8 mouse cellular contexts compared by ENCODE assay signal in genomic region chr6:104312993-104313392, GRCm38 (mm10).
A peak's percentile ranks its signal among the peaks of the same experiment; 100 is the strongest.
DNase-seq lines count a peak whose midpoint lies in the region; ATAC-seq and TF ChIP-seq lines count a peak whose summit lies in the region.
"Had no signal": no experiment of that assay in that cellular context is flagged by ENCODE, and none has a peak within 500 bp of the region (broad histone marks: within the 10 kb centered on the region; RNA-seq: fewer than 3 reads in every experiment).

No protein-coding gene starts in this region.

- H3K9ac ChIP-seq in heart, adult 2 months (ENCODE audit: low read depth, low read length) = no peak overlapping the region
- H3K9ac ChIP-seq in lung, postnatal 0 days (replicated peaks; ENCODE audit: low read depth) = no peak overlapping the region
- H3K9ac ChIP-seq: liver, embryonic 14.5 days had no signal

- H3K9me3 ChIP-seq in lung, postnatal 0 days (ENCODE audit: low read length) = no peaks in the 10 kb centered on the region

- peak; percentile 95 to 97 for DNase-seq in cerebellum, postnatal 36 days
- peak; percentile 11 to 16 for DNase-seq in layer of hippocampus, postnatal 25 days (ENCODE audit: extremely low spot score in 1 of 2, low spot score in 1 of 2)
- DNase-seq in right cerebral cortex, postnatal 14 days = peak; percentile 18
- no peak for DNase-seq in thymus, postnatal 36 days
- DNase-seq in heart, adult 2 months = no peak
- no peak for DNase-seq in lung, postnatal 0 days (ENCODE audit: low spot score)

- no peaks in the 10 kb centered on the region for H3K36me3 ChIP-seq in heart, adult 2 months (ENCODE audit: control insufficient read depth, insufficient read depth, low read length)
- H3K36me3 ChIP-seq in lung, postnatal 0 days (ENCODE audit: insufficient read depth, low read length) = no peaks in the 10 kb centered on the region

- no peak overlapping the region for H3K27ac ChIP-seq in heart, adult 2 months
- H3K27ac ChIP-seq in lung, postnatal 0 days (ENCODE audit: low read length) = no peak overlapping the region
- H3K27ac ChIP-seq: liver, embryonic 14.5 days had no signal

- H3K27me3 ChIP-seq in heart, adult 2 months (ENCODE audit: control insufficient read depth, insufficient read depth, low read length) = no peaks in the 10 kb centered on the region
- no peaks in the 10 kb centered on the region for H3K27me3 ChIP-seq in lung, postnatal 0 days (replicated peaks; ENCODE audit: insufficient read depth, low read length)

- no peak overlapping the region for H3K4me2 ChIP-seq in lung, postnatal 0 days (replicated peaks; ENCODE audit: low read depth, low read length)

- no peaks in the 10 kb centered on the region for H3K79me2 ChIP-seq in heart, adult 2 months (replicated peaks; ENCODE audit: control insufficient read depth, insufficient read depth, low read length)

- no peak for TF ChIP-seq POLR2A in heart, adult 2 months (IDR thresholded peaks at IDR 0.05; ENCODE audit: insufficient read depth, low read depth, low read length)

- no peaks in the 10 kb centered on the region for H3K4me1 ChIP-seq in heart, adult 2 months (ENCODE audit: control insufficient read depth, insufficient read depth, low read length)
- H3K4me1 ChIP-seq in lung, postnatal 0 days (ENCODE audit: insufficient read depth, low read depth, low read length) = no peaks in the 10 kb centered on the region

- intact Hi-C loops in heart, adult 2 months (cut with DNase I) = no loop called here

- TF ChIP-seq CTCF in heart, adult 2 months (IDR thresholded peaks at IDR 0.05) = no peak
- TF ChIP-seq CTCF in lung, postnatal 0 days (IDR thresholded peaks at IDR 0.05) = no peak

- peak; percentile 87 for ATAC-seq in frontal cortex, adult (ENCODE audit: low TSS enrichment)
- no peak for ATAC-seq in lung, postnatal 0 days

- no peak overlapping the region for H3K4me3 ChIP-seq in heart, adult 2 months
- H3K4me3 ChIP-seq in lung, postnatal 0 days (ENCODE audit: low read depth, low read length) = no peak overlapping the region

- no peak for TF ChIP-seq EP300 in heart, adult 2 months (IDR thresholded peaks at IDR 0.05; ENCODE audit: insufficient read depth, low read depth, low read length)
- no peak for TF ChIP-seq EP300 in lung, postnatal 0 days (IDR thresholded peaks at IDR 0.05)

- WGBS in heart, adult 2 months = 74% methylated on average over 3 of the region's 3 CpGs
- 79% methylated on average over 3 of the region's 3 CpGs for WGBS in lung, postnatal 0 days

Comparison
In these comparisons a context has a peak if more than half of its experiments do, and no peak if none do; other contexts are left out.
1. DNase-seq: peak in cerebellum, postnatal 36 days (2 of 2), layer of hippocampus, postnatal 25 days (2 of 2) and right cerebral cortex, postnatal 14 days (single experiment); none in thymus, postnatal 36 days (0 of 2), heart, adult 2 months (0 of 2) and lung, postnatal 0 days (single experiment).